Mouse (Mus musculus): ENCODE results near the gene Chid1. TPM values are rescaled to one million over a fixed set of nuclear protein-coding genes. Genes with fewer than 3 reads are reported as not detected.

Gene Chid1
- polyA plus RNA-seq, 1 experiment, result not detected

GRCm38 (mm10) chr7:141471236-141471635 is 68.4 kb downstream of the Chid1 start:
- Histone ChIP-seq H3K4me3 (ENCODE audit: insufficient read depth, low read depth, low read length) (no peak overlapping the region), H3K27ac (ENCODE audit: insufficient read depth, low read depth, low read length) (no peak overlapping the region), H3K4me1 (ENCODE audit: control insufficient read depth, insufficient read depth, low read length) (peaks cover 42% of the 10 kb centered on the region)
- 74% methylated on average over 1 of the region's 1 CpGs for WGBS
- TF ChIP-seq POLR2A (IDR thresholded peaks at IDR 0.05; ENCODE audit: insufficient read depth, low read depth, low read length), result no peak
- TF ChIP-seq CTCF (IDR thresholded peaks at IDR 0.05; ENCODE audit: insufficient read depth, low read depth, low read length), result no peak

GRCm38 (mm10) chr7:141470637-141470944 is 69.1 kb downstream of the Chid1 start:
- H3K4me3 ChIP-seq (ENCODE audit: insufficient read depth, low read depth, low read length), result no peak overlapping the region
- no peak for TF ChIP-seq POLR2A (IDR thresholded peaks at IDR 0.05; ENCODE audit: insufficient read depth, low read depth, low read length)
- no peak for TF ChIP-seq CTCF (IDR thresholded peaks at IDR 0.05; ENCODE audit: insufficient read depth, low read depth, low read length)
- WGBS, result 97% methylated on average over 10 of the region's 10 CpGs

DNA sequence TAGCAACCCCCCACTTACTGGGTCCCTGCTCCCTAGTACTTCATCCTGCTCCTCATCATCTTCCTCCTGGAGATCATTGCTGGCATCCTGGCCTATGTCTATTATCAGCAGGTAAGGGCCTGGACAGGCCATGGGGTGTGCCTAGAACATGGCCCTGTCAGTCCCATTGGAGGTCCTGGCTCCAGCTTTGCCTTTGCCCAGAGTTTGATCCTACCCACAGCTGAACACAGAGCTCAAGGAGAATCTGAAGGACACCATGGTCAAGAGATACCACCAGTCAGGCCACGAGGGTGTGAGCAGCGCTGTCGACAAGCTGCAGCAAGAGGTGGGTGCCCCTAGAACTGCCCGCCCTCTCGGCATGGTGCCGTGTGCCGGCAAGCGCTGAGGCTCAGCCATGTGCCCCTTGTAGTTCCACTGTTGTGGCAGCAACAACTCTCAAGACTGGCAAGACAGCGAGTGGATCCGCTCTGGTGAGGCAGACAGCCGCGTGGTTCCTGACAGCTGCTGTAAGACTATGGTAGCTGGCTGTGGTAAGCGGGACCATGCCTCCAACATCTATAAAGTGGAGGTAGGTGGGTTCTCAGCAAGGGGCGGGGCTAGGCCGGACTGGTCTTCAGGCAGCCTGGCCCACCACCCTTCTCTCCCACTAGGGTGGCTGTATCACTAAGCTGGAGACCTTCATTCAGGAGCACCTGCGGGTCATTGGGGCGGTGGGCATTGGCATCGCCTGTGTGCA is 69.6 kb downstream of the Chid1 start:
- Histone ChIP-seq H3K4me1 (ENCODE audit: control insufficient read depth, insufficient read depth, low read length) (peaks cover 35% of the 10 kb centered on the region), H3K27ac (ENCODE audit: insufficient read depth, low read depth, low read length) (no peak overlapping the region), H3K4me3 (ENCODE audit: insufficient read depth, low read depth, low read length) (no peak overlapping the region)
- WGBS, result 88% methylated on average over 18 of the region's 18 CpGs
- TF ChIP-seq POLR2A (IDR thresholded peaks at IDR 0.05; ENCODE audit: insufficient read depth, low read depth, low read length) (no peak), CTCF (IDR thresholded peaks at IDR 0.05; ENCODE audit: insufficient read depth, low read depth, low read length) (no peak)

More at GRCm38 (mm10) chr7:141470637-141470944, 69.1 kb downstream of the Chid1 start:
- Histone ChIP-seq H3K4me1 (ENCODE audit: control insufficient read depth, insufficient read depth, low read length) (peaks cover 37% of the 10 kb centered on the region), H3K27ac (ENCODE audit: insufficient read depth, low read depth, low read length) (no peak overlapping the region)

DNA sequence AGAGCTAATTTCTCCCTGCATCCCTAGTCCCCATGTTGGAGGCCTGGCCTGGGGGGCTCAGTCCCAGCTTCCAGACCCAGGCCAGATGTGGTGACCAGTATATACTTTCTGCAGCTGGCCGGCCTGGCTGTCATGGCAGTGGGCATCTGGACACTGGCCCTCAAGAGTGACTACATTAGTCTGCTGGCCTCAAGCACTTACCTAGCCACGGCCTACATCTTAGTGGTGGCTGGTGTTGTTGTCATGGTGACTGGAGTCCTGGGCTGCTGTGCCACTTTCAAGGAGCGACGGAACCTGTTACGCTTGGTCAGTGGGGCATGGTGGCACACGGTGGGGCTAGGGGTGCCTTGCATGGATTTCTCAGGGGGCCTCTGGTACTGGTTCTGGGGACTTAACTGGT is 70.3 kb downstream of the Chid1 start:
- H3K4me1 ChIP-seq (ENCODE audit: control insufficient read depth, insufficient read depth, low read length), result peaks cover 35% of the 10 kb centered on the region
- WGBS, result 90% methylated on average over 6 of the region's 6 CpGs
- TF ChIP-seq CTCF (IDR thresholded peaks at IDR 0.05; ENCODE audit: insufficient read depth, low read depth, low read length) (no peak), POLR2A (IDR thresholded peaks at IDR 0.05; ENCODE audit: insufficient read depth, low read depth, low read length) (no peak)

DNA sequence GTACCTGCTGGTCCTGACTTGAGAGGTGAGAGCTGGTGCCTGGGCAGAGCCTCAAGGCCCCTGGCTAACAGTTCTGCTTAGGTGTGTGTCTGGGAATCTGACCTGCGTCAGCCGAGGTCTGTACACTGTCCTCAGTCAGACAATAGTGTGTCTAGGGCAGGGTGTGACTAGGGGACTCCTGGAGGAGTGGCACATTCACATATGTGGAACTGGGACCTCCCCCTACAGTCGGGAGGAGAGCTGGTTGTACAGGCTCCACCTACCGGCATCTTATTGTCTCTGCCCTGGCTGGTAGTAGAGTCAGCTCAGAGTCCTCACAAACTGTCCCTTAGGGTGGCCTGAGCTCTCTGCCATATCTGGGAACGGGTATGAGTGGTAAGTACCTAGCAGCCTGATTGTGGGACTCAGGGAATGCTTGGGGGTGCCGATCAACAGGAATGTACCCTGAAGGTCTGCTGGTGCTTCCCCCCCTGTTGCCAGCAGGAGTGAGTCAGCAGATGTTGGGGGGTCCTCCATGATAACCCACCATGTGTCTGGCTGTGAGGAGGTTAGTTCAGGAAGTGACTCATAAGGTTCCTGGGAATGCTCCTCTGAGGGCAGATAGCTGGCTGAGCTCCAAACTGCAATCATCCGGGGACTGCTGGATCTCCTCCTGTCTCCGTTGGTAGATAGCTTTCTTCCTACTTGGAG is 71.0 kb downstream of the Chid1 start:
- Histone ChIP-seq H3K27ac (ENCODE audit: insufficient read depth, low read depth, low read length) (no peak overlapping the region; the same call in 1 of the 2 replicates), H3K4me3 (ENCODE audit: insufficient read depth, low read depth, low read length) (no peak overlapping the region), H3K4me1 (ENCODE audit: control insufficient read depth, insufficient read depth, low read length) (peaks cover 33% of the 10 kb centered on the region)
- WGBS, result 12% methylated on average over 8 of the region's 8 CpGs
- no peak for TF ChIP-seq CTCF (IDR thresholded peaks at IDR 0.05; ENCODE audit: insufficient read depth, low read depth, low read length)
- no peak for TF ChIP-seq POLR2A (IDR thresholded peaks at IDR 0.05; ENCODE audit: insufficient read depth, low read depth, low read length)

More for the DNA sequence above, 70.3 kb downstream of the Chid1 start:
- Histone ChIP-seq H3K27ac (ENCODE audit: insufficient read depth, low read depth, low read length) (no peak overlapping the region), H3K4me3 (ENCODE audit: insufficient read depth, low read depth, low read length) (no peak overlapping the region)

DNA sequence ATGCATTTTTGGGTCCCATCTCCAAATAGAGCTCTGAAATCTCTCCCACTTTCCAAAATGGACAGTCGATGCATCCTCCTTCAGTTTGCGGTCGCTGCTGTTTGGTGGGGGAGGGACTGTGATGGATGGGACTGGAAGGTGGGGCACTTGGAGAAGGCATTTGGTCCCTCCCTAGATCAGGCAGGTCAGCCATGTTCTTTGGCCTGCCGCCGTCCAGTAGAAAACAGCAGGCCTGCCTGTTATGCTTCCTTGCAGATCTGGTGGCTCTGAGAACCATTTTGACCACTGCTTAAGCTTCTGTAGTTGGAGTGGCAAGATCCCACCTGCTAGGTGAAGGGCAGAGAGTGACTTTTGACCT is 71.5 kb downstream of the Chid1 start:
- TF ChIP-seq POLR2A (IDR thresholded peaks at IDR 0.05; ENCODE audit: insufficient read depth, low read depth, low read length), result no peak
- TF ChIP-seq CTCF (IDR thresholded peaks at IDR 0.05; ENCODE audit: insufficient read depth, low read depth, low read length), result no peak
- Histone ChIP-seq H3K4me1 (ENCODE audit: control insufficient read depth, insufficient read depth, low read length) (peaks cover 32% of the 10 kb centered on the region), H3K27ac (ENCODE audit: insufficient read depth, low read depth, low read length) (no peak overlapping the region), H3K4me3 (ENCODE audit: insufficient read depth, low read depth, low read length) (peak overlapping the region; percentile 64; the same call in 1 of the 2 replicates)
- 67% methylated on average over 5 of the region's 5 CpGs for WGBS

- Histone ChIP-seq H3K4me1 (ENCODE audit: control insufficient read depth, insufficient read depth, low read length) (peaks cover 32% of the 10 kb centered on the region), H3K27ac (ENCODE audit: insufficient read depth, low read depth, low read length) (no peak within 1 kb of the TSS; the same call in 1 of the 2 replicates), H3K4me3 (ENCODE audit: insufficient read depth, low read depth, low read length) (peak within 1 kb of the TSS; percentile 64)
- TF ChIP-seq POLR2A (IDR thresholded peaks at IDR 0.05; ENCODE audit: insufficient read depth, low read depth, low read length), result no peak
- TF ChIP-seq CTCF (IDR thresholded peaks at IDR 0.05; ENCODE audit: insufficient read depth, low read depth, low read length), result no peak
- WGBS, result 4% methylated on average over 52 of the region's 52 CpGs
Measured at GRCm38 (mm10) chr7:141467230-141468030, 72.2 kb downstream of the Chid1 start, which contains the start of gene Cd151. Cd151 (plus strand) TSS chr7:141467392.

GRCm38 (mm10) chr7:141466607-141467148 is 73.0 kb downstream of the Chid1 start:
- peak overlapping the region; percentile 64; the same call in 1 of the 2 replicates for H3K4me3 ChIP-seq (ENCODE audit: insufficient read depth, low read depth, low read length)
- WGBS, result 69% methylated on average over 10 of the region's 10 CpGs
- H3K4me1 ChIP-seq (ENCODE audit: control insufficient read depth, insufficient read depth, low read length), result peaks cover 36% of the 10 kb centered on the region
- no peak overlapping the region for H3K27ac ChIP-seq (ENCODE audit: insufficient read depth, low read depth, low read length)
- TF ChIP-seq CTCF (IDR thresholded peaks at IDR 0.05; ENCODE audit: insufficient read depth, low read depth, low read length), result no peak
